Comparison of ENCODE assay signal across 15 mouse cellular contexts in the genomic region with DNA sequence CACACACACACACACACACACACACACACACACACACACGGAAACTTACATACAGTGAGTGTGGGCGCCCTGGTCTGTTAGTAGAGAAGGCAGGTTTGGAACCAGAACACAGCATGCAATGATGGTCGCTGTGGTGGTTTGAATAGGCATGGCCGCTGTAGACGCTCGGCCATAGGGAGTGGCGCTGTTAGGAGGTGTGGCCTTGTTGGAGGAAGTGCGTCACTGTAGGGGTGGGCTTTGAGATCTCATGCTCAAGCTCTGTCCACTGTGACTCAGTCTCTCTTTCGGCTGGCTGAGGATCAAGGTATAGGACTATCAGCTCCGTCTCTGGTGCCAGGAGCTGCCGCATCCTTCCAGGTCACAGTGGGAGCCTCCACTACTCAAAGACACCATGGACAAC. TPM values are rescaled to one million over a fixed set of nuclear protein-coding genes. Genes with fewer than 3 reads are reported as not detected.
"Had no signal": no experiment of that assay in that cellular context is flagged by ENCODE, and none has a peak within 500 bp of the region (broad histone marks: within the 10 kb centered on the region; RNA-seq: fewer than 3 reads in every experiment).

No protein-coding gene starts in this region.

- H3K9ac ChIP-seq: lung, embryonic 14.5 days; midbrain, embryonic 12.5 days; neural tube, embryonic 12.5 days; stomach, embryonic 15.5 days had no signal

- H3K4me1 ChIP-seq: midbrain, embryonic 12.5 days; neural tube, embryonic 12.5 days; stomach, embryonic 15.5 days had no signal

- H3K4me3 ChIP-seq: midbrain, embryonic 10.5 days; midbrain, embryonic 12.5 days; neural tube, embryonic 12.5 days; stomach, embryonic 15.5 days had no signal

- H3K4me2 ChIP-seq: lung, embryonic 14.5 days; midbrain, embryonic 12.5 days; neural tube, embryonic 12.5 days; stomach, embryonic 15.5 days had no signal

- H3K27ac ChIP-seq: midbrain, embryonic 10.5 days; midbrain, embryonic 12.5 days; neural tube, embryonic 12.5 days; stomach, embryonic 15.5 days; stomach, postnatal 0 days had no signal

- H3K36me3 ChIP-seq: midbrain, embryonic 10.5 days; midbrain, embryonic 12.5 days; neural tube, embryonic 12.5 days; stomach, embryonic 15.5 days had no signal

- DNase-seq: lung, adult 18-20 months; lung, embryonic 14.5 days; lung, postnatal 10 days; lung, postnatal 4 days; midbrain, embryonic 14.5 days; right cerebral cortex, postnatal 14 days; thymus, adult 2 months; thymus, postnatal 25 days; thymus, postnatal 4 days had no signal

- H3K9me3 ChIP-seq: midbrain, embryonic 10.5 days; midbrain, embryonic 12.5 days; neural tube, embryonic 12.5 days; stomach, embryonic 15.5 days had no signal

- H3K27me3 ChIP-seq: midbrain, embryonic 12.5 days; neural tube, embryonic 12.5 days; stomach, embryonic 15.5 days had no signal

RNA-seq across cellular contexts. Expression of gene Pmepa1, which starts 14.6 kb away (rescaled TPM):
- total RNA-seq: neutrophil, adult 5-6 weeks had no signal
